Mouse (Mus musculus): Measurements from ENCODE around the gene Atp10b. TPM values are rescaled to one million over a fixed set of nuclear protein-coding genes. Genes with fewer than 3 reads are reported as not detected.

Gene Atp10b
- polyA plus RNA-seq, 1 experiment, result 0.31 TPM

DNA sequence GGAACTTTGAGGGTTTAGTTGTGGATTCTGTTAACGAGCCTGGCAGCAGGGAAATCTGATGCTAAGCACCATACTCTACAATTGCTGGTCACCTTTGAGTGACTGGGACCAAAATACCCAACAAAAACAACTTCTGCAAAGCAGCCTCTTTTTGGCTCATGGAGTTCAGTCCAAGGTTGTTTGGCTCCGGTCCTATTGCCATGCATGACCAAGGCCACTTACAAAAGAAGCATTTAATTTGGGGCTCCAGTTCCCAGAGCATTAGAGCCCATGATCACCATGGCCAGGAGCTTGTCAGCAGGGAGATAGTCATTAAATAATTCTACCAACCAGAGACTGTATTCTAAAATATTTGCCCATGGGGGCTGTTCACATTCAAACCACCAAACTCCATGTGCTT lies 2.3 kb upstream of the Atp10b start:
- WGBS, result 62% methylated on average over 2 of the region's 2 CpGs
- Histone ChIP-seq H3K4me1 (replicated peaks; ENCODE audit: control insufficient read depth, insufficient read depth, low read length) (no peaks in the 10 kb centered on the region), H3K36me3 (ENCODE audit: control insufficient read depth, insufficient read depth, low read length) (no peaks in the 10 kb centered on the region), H3K4me3 (ENCODE audit: control insufficient read depth, insufficient read depth, low read length) (no peak overlapping the region), H3K27me3 (ENCODE audit: control insufficient read depth, insufficient read depth, low read length) (no peaks in the 10 kb centered on the region), H3K27ac (ENCODE audit: control insufficient read depth, insufficient read depth, low read length) (no peak overlapping the region)
- TF ChIP-seq POLR2A (IDR thresholded peaks at IDR 0.05; ENCODE audit: control insufficient read depth, extremely low read depth, insufficient read depth, low read length, poor library complexity), result no peak
- TF ChIP-seq CTCF (IDR thresholded peaks at IDR 0.05; ENCODE audit: borderline replicate concordance, control insufficient read depth, extremely low read depth, insufficient read depth, low read length, poor library complexity), result no peak
- DNase-seq, result no peak

DNA sequence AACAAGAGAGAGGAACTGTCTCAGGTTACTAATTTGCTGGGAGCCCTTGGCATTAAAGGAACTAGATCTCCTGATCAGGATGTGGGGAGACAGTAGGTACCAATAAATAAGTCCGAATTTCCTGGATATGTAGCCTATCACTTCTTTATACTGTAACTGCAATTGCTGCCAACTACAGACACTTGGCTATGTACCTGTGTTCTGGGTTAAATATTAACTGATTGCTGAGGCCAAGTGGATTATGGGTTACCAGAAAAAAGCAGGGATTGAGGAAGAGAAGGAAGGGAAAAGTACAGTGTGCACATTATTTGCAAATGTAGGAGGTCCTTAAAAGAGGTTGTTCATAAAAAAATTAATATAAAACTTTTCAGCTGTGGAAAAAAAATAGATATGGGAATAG lies 1.3 kb upstream of the Atp10b start:
- 90% methylated on average over 1 of the region's 1 CpGs for WGBS
- H3K27ac ChIP-seq (ENCODE audit: control insufficient read depth, insufficient read depth, low read length), result no peak overlapping the region
- no peaks in the 10 kb centered on the region for H3K36me3 ChIP-seq (ENCODE audit: control insufficient read depth, insufficient read depth, low read length)

DNA sequence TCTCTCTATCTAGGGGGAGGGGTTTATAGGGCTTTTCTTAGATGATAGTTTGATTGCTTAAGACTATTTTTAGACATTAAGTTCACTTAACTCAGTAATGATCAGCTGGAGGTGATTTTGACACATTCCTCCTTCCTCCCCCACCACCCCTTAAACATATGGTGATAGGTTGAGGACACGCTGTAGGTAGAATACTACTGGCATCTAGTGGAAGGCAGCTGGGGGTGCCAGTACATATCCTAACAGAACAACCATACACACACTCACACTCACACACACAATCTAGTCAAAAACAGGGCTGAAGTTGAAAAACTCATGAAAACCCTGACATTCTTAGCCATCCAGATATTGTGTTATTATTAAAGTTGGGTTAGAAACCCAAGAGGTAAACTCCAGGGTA lies 5.3 kb downstream of the Atp10b start:
- no peak overlapping the region for H3K4me3 ChIP-seq (ENCODE audit: control insufficient read depth, insufficient read depth, low read length)
- H3K4me1 ChIP-seq (replicated peaks; ENCODE audit: control insufficient read depth, insufficient read depth, low read length), result no peaks in the 10 kb centered on the region
- 88% methylated on average over 1 of the region's 1 CpGs for WGBS
- no peak overlapping the region for H3K27ac ChIP-seq (ENCODE audit: control insufficient read depth, insufficient read depth, low read length)
- TF ChIP-seq POLR2A (IDR thresholded peaks at IDR 0.05; ENCODE audit: control insufficient read depth, extremely low read depth, insufficient read depth, low read length, poor library complexity) (no peak), CTCF (IDR thresholded peaks at IDR 0.05; ENCODE audit: borderline replicate concordance, control insufficient read depth, extremely low read depth, insufficient read depth, low read length, poor library complexity) (no peak)
- no peak for DNase-seq
- H3K36me3 ChIP-seq (ENCODE audit: control insufficient read depth, insufficient read depth, low read length), result no peaks in the 10 kb centered on the region
- no peaks in the 10 kb centered on the region for H3K27me3 ChIP-seq (ENCODE audit: control insufficient read depth, insufficient read depth, low read length)

More for the DNA sequence above, 1.3 kb upstream of the Atp10b start:
- Histone ChIP-seq H3K27me3 (ENCODE audit: control insufficient read depth, insufficient read depth, low read length) (no peaks in the 10 kb centered on the region), H3K4me3 (ENCODE audit: control insufficient read depth, insufficient read depth, low read length) (no peak overlapping the region), H3K4me1 (replicated peaks; ENCODE audit: control insufficient read depth, insufficient read depth, low read length) (no peaks in the 10 kb centered on the region)
- TF ChIP-seq CTCF (IDR thresholded peaks at IDR 0.05; ENCODE audit: borderline replicate concordance, control insufficient read depth, extremely low read depth, insufficient read depth, low read length, poor library complexity) (no peak), POLR2A (IDR thresholded peaks at IDR 0.05; ENCODE audit: control insufficient read depth, extremely low read depth, insufficient read depth, low read length, poor library complexity) (no peak)
- no peak for DNase-seq

DNA sequence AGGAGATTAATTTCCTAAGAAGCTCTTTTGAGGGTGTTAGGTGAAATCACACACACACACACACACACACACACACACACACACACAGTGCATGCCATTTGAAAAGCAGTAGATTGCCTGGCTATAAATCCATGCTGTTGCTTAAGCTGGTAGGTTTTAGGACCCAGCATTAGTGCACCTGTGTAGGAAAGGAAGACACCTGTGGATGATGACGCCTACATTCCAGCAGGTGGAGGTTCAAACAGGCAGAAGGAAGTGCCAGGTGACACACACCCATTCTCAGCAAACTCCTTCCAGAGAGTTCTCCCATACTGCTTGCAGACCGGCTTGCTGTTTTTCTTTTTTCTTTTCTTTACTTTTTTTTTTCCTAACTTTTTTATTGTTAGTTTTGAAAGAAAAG lies 5.7 kb downstream of the Atp10b start:
- Histone ChIP-seq H3K27me3 (ENCODE audit: control insufficient read depth, insufficient read depth, low read length) (no peaks in the 10 kb centered on the region), H3K27ac (ENCODE audit: control insufficient read depth, insufficient read depth, low read length) (no peak overlapping the region), H3K4me1 (replicated peaks; ENCODE audit: control insufficient read depth, insufficient read depth, low read length) (no peaks in the 10 kb centered on the region), H3K36me3 (ENCODE audit: control insufficient read depth, insufficient read depth, low read length) (no peaks in the 10 kb centered on the region), H3K4me3 (ENCODE audit: control insufficient read depth, insufficient read depth, low read length) (no peak overlapping the region)
- 82% methylated on average over 2 of the region's 2 CpGs for WGBS
- no peak for DNase-seq
- no peak for TF ChIP-seq POLR2A (IDR thresholded peaks at IDR 0.05; ENCODE audit: control insufficient read depth, extremely low read depth, insufficient read depth, low read length, poor library complexity)

DNA sequence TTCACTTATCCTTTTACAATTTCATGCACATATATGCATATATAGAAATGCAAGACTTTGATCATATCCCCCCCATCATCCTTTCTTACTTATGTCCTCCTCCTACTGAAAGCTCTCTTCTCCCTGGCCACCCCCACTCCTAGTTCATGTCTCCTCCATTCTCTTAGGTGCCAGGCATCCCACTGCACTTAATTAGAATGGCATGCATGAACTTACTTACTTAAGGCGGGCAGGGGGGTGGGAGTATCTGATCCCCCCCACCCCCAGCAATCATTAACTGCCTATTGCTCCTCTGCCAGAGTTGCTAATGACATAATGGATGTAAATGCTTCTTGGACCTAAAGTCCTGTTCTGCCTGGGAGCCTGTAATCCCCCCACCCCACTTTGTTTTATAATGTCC lies 9.1 kb downstream of the Atp10b start:
- Histone ChIP-seq H3K27ac (ENCODE audit: control insufficient read depth, insufficient read depth, low read length) (no peak overlapping the region), H3K36me3 (ENCODE audit: control insufficient read depth, insufficient read depth, low read length) (no peaks in the 10 kb centered on the region), H3K4me1 (replicated peaks; ENCODE audit: control insufficient read depth, insufficient read depth, low read length) (no peaks in the 10 kb centered on the region), H3K4me3 (ENCODE audit: control insufficient read depth, insufficient read depth, low read length) (no peak overlapping the region), H3K27me3 (ENCODE audit: control insufficient read depth, insufficient read depth, low read length) (no peaks in the 10 kb centered on the region)
- 88% methylated on average over 1 of the region's 1 CpGs for WGBS
- TF ChIP-seq CTCF (IDR thresholded peaks at IDR 0.05; ENCODE audit: borderline replicate concordance, control insufficient read depth, extremely low read depth, insufficient read depth, low read length, poor library complexity) (no peak), POLR2A (IDR thresholded peaks at IDR 0.05; ENCODE audit: control insufficient read depth, extremely low read depth, insufficient read depth, low read length, poor library complexity) (no peak)
- no peak for DNase-seq

DNA sequence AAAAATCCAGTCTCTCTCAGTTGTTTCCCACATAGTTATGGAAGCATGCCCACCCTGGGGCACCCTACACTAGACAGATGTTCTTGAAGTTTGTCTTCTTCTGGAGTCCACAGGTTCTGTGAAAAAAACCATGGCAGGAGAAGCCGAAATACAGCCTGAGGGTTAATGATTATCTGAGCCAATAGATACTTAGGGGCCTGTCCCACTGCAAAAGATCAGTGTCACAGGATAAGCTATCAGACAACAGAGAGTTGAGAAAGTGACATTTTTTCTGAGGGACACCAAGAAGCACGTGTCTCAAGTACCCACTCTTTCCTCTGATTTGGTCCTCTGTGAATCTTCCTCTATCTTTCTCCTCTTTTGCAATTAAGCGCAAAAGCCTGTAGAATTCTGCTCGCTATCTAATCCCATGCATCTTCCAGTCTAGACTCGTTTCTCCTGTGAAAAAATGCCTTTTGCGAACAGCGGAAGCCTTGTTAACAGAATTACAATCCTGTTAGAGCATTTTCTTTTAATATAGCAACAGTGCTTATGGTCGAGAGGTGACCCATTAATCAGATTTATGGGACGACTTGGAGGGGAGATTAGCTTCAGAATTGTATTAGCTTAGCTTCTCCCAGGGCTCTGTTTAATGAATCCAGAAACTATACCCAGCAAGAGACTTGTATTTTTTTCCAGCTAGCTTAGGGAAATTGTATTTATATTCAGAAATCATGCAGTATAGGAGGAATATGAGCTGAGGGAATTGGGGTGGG lies 10.7 kb downstream of the Atp10b start:
- H3K36me3 ChIP-seq (ENCODE audit: control insufficient read depth, insufficient read depth, low read length), result no peaks in the 10 kb centered on the region
- no peak overlapping the region for H3K4me3 ChIP-seq (ENCODE audit: control insufficient read depth, insufficient read depth, low read length)
- H3K27me3 ChIP-seq (ENCODE audit: control insufficient read depth, insufficient read depth, low read length), result no peaks in the 10 kb centered on the region
- DNase-seq, result no peak
- WGBS, result 85% methylated on average over 9 of the region's 9 CpGs
- no peak overlapping the region for H3K27ac ChIP-seq (ENCODE audit: control insufficient read depth, insufficient read depth, low read length)
- TF ChIP-seq CTCF (IDR thresholded peaks at IDR 0.05; ENCODE audit: borderline replicate concordance, control insufficient read depth, extremely low read depth, insufficient read depth, low read length, poor library complexity), result no peak
- no peak for TF ChIP-seq POLR2A (IDR thresholded peaks at IDR 0.05; ENCODE audit: control insufficient read depth, extremely low read depth, insufficient read depth, low read length, poor library complexity)
- H3K4me1 ChIP-seq (replicated peaks; ENCODE audit: control insufficient read depth, insufficient read depth, low read length), result no peaks in the 10 kb centered on the region

DNA sequence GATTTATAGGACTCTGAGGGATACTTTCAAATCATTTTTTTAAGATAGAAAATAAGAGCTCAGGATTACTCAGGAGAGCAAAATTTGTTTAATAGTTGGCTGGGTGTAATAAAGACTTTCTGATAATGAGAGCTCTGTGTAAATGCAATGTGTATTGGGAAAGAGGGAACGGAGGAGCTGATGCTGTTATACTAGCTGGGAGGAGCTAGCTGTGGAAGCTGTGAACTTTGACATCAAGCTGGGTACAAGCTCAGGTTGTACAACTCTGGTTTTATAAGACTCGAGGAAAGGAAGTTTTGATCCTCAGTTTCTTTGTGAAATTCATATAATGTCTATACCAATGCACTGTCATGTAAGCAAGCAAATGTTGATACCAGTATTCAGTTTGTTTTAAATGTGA lies 20.9 kb downstream of the Atp10b start:
- TF ChIP-seq CTCF (IDR thresholded peaks at IDR 0.05; ENCODE audit: borderline replicate concordance, control insufficient read depth, extremely low read depth, insufficient read depth, low read length, poor library complexity) (no peak), POLR2A (IDR thresholded peaks at IDR 0.05; ENCODE audit: control insufficient read depth, extremely low read depth, insufficient read depth, low read length, poor library complexity) (no peak)

More for the DNA sequence above, 20.9 kb downstream of the Atp10b start:
- H3K4me1 ChIP-seq (replicated peaks; ENCODE audit: control insufficient read depth, insufficient read depth, low read length), result no peaks in the 10 kb centered on the region
- no peak overlapping the region for H3K4me3 ChIP-seq (ENCODE audit: control insufficient read depth, insufficient read depth, low read length)
- no peak overlapping the region for H3K27ac ChIP-seq (ENCODE audit: control insufficient read depth, insufficient read depth, low read length)
- 90% methylated on average over 2 of the region's 2 CpGs for WGBS
- no peak for DNase-seq
- H3K27me3 ChIP-seq (ENCODE audit: control insufficient read depth, insufficient read depth, low read length), result no peaks in the 10 kb centered on the region
- no peaks in the 10 kb centered on the region for H3K36me3 ChIP-seq (ENCODE audit: control insufficient read depth, insufficient read depth, low read length)

Measured in thymus, adult 2 months (tissue).